Mouse (Mus musculus) spleen, adult 10 weeks (tissue): ENCODE data around the gene 1700018G05Rik. TPM values are rescaled to one million over a fixed set of nuclear protein-coding genes. Genes with fewer than 3 reads are reported as not detected.

Experiments
- polyA plus RNA-seq: library from polyadenylated mRNA; stranded (reverse); fragments of 350-450 nt; fragmentation: Illumina TruSeq; extraction: RNeasy Lipid Tissue Mini Kit (QIAGEN cat#74804); gene quantifications from one replicate; pipeline ENCODE4 v1.2.3, GENCODE M21; 2015; ENCODE audit warnings: low replicate concordance; ENCODE audit not compliant: insufficient read depth

Gene 1700018G05Rik
- not detected for polyA plus RNA-seq

GRCm38 (mm10) chrX:102928072-102928471 is at the start of gene 1700018G05Rik:
TSS of gene 1700018G05Rik (plus strand) at chrX:102928372.

GRCm38 (mm10) chrX:102908587-102908986 is 19.6 kb upstream of the 1700018G05Rik start, which contains the start of the genes Dmrtc1a and 1700011M02Rik:
TSS of gene Dmrtc1a (minus strand) at chrX:102908687.
TSS of gene 1700011M02Rik (plus strand) at chrX:102908905.

Other genes starting within 250 kb of the 1700018G05Rik start
- gene Gm3880, start 241.4 kb upstream of the 1700018G05Rik start, polyA plus RNA-seq, result not detected
- not detected for gene Gm9112, start 220.7 kb upstream of the 1700018G05Rik start, polyA plus RNA-seq
- not detected for gene Dmrtc1b, start 220.5 kb upstream of the 1700018G05Rik start, polyA plus RNA-seq
- gene Dmrtc1c1, start 125.4 kb upstream of the 1700018G05Rik start, polyA plus RNA-seq, result not detected
- not detected for gene Dmrtc1c2, start 73.8 kb upstream of the 1700018G05Rik start, polyA plus RNA-seq
- not detected for gene 1700031F05Rik, start 60.4 kb upstream of the 1700018G05Rik start, polyA plus RNA-seq
- gene Dmrtc1a, start 19.7 kb upstream of the 1700018G05Rik start, polyA plus RNA-seq, result not detected
- not detected for gene 1700011M02Rik, start 19.5 kb upstream of the 1700018G05Rik start, polyA plus RNA-seq